Mouse (Mus musculus) spleen, adult 2 months (tissue): ENCODE data around the gene Il6ra. TPM values are rescaled to one million over a fixed set of nuclear protein-coding genes. Genes with fewer than 3 reads are reported as not detected.

ENCODE experiments used
- DNase-seq, 2 experiments: peaks; one replicate each; pipeline versions ENCODE4 v3.0.0 to v3.0.0-alpha.2; 2012 to 2021; ENCODE audit warnings: low spot score in 2 of 2, low read depth in 1 of 2
- H3K27ac ChIP-seq: fragments of 200-500 bp; 2 replicates; pipeline ENCODE4 v1.5.1; 2012; ENCODE audit warnings: low read length, inconsistent platforms; ENCODE audit not compliant: insufficient read depth
- H3K27me3 ChIP-seq: fragments of 200-500 bp; 2 replicates; pipeline ENCODE4 v1.6.1; 2012; ENCODE audit warnings: mild to moderate bottlenecking, moderate library complexity, low read length, inconsistent platforms; ENCODE audit not compliant: control insufficient read depth, insufficient read depth
- H3K36me3 ChIP-seq: fragments of 200-500 bp; 2 replicates; pipeline ENCODE4 v1.6.1; 2012; ENCODE audit warnings: mild to moderate bottlenecking, low read length, inconsistent platforms; ENCODE audit not compliant: control insufficient read depth, insufficient read depth
- H3K4me1 ChIP-seq: fragments of 200-500 bp; 2 replicates; pipeline ENCODE4 v1.6.1; 2011; ENCODE audit warnings: inconsistent platforms; ENCODE audit not compliant: control insufficient read depth, insufficient read depth, insufficient read length
- H3K4me3 ChIP-seq: fragments of 200-500 bp; 2 replicates; pipeline ENCODE4 v1.5.1; 2011; ENCODE audit warnings: mild to moderate bottlenecking, inconsistent platforms; ENCODE audit not compliant: insufficient read depth, insufficient read length; ENCODE audit errors: extremely low read depth
- CTCF ChIP-seq: fragments of 200-500 bp; IDR thresholded peaks from 2 replicates; pipeline ENCODE4 v1.5.1; 2011; ENCODE audit warnings: mild to moderate bottlenecking, inconsistent platforms; ENCODE audit not compliant: insufficient read depth, insufficient read length, insufficient replicate concordance; ENCODE audit errors: extremely low read depth
- POLR2A ChIP-seq: fragments of 200-500 bp; IDR thresholded peaks from 2 replicates; pipeline ENCODE4 v1.6.1; 2011; ENCODE audit warnings: low read depth, low read length, inconsistent platforms
- WGBS: fragments of 180-500 bp; shearing (Covaris S2); methylation state at CpG from one replicate; pipeline ENCODE4 v1.1.7; 2018; 5-methylcytosine and 5-hydroxymethylcytosine counted together
- polyA plus RNA-seq: library from polyadenylated mRNA; depleted of rRNA; stranded (reverse); fragments of >200 nt; gene quantifications from 2 replicates; pipeline ENCODE4 v1.2.3, GENCODE M21; 2012

Il6ra gene
- polyA plus RNA-seq, 1 experiment, result 21.4 TPM

DNA sequence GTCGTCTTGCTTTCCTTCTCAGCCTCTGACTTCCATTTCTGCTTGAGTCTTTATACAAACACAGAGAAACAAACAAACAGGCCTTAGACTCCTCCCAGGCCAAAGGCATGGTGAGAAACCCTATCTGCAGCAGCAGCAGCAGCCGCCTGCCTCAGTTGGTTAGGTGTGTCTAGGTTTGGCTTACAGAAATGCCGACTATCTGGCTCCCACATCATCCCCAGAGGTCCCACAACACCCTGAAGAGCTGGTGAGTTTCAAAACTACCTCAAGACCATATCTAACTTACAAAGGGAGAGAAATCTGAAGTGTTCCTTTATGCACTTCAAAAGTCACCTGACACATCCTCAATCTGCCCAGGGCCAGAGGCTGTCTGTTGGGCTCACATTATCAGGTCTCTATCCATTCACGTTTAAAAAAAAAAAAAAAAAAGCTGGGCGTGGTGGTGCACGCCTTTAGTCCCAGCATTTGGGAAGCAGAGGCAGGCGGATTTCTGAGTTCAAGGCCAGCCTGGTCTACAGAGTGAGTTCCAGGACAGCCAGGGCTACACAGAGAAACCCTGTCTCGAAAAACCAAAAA is 41.6 kb downstream of the Il6ra start:
- peaks cover 18% of the 10 kb centered on the region; the same call in 1 of the 2 replicates for H3K4me1 ChIP-seq
- DNase-seq, result no peak
- no peaks in the 10 kb centered on the region for H3K36me3 ChIP-seq
- H3K27me3 ChIP-seq, result no peaks in the 10 kb centered on the region
- H3K27ac ChIP-seq, result peak overlapping the region; percentile 82
- TF ChIP-seq CTCF (no peak), POLR2A (no peak)
- 49% methylated on average over 8 of the region's 8 CpGs for WGBS
- no peak overlapping the region for H3K4me3 ChIP-seq

DNA sequence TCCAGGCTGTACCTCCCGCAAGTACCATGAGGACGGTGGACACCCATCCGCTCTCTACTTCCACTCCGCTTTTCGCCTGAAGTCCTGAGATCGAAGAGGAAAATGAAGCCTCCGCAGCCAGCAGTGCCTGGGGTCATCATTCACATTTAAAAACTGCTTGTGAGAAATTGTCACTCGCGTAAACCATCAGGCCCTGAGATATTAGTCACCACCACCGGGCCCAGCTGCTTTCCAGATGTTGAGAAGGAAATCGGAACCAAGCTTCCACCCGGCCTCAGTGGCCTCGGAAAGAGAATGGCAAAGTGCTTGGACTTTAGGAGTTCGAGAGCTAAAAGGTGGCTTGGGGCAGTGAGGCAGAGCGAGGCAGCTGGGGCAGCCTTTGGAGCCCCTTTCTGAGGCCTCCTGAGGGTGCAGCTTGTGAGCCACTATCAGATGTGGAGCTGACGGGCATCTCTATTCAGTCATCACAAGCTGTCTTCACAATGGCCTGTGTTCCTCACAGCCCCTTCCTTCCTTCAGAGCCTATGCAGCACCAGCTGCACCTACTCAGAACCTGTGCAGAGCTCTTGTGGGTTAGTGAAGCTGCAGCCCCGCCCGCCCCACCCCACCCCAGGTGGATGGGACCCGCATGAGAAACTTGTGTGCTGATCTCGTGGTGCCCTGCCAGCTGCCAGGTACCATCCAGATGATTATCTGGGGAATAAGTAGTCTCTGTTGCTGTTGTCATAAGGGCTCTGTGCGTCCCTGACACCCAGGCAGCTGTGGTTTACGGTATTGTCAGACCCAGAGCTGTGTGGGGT is 42.3 kb downstream of the Il6ra start:
- no peak for DNase-seq
- no peaks in the 10 kb centered on the region for H3K36me3 ChIP-seq
- peak overlapping the region; percentile 82 for H3K27ac ChIP-seq
- H3K27me3 ChIP-seq, result no peaks in the 10 kb centered on the region
- peaks cover 18% of the 10 kb centered on the region; the same call in 1 of the 2 replicates for H3K4me1 ChIP-seq
- no peak overlapping the region for H3K4me3 ChIP-seq
- TF ChIP-seq CTCF (no peak), POLR2A (no peak)
- 58% methylated on average over 22 of the region's 22 CpGs for WGBS

- H3K4me1 ChIP-seq, result peaks cover 24% of the 10 kb centered on the region; the same call in 1 of the 2 replicates
- H3K36me3 ChIP-seq, result no peaks in the 10 kb centered on the region
- TF ChIP-seq POLR2A (no peak), CTCF (no peak)
- peak overlapping the region; percentile 36 for H3K27ac ChIP-seq
- 18% methylated on average over 9 of the region's 9 CpGs for WGBS
- H3K27me3 ChIP-seq, result no peaks in the 10 kb centered on the region
- DNase-seq, result peak; percentile 41 to 57
- H3K4me3 ChIP-seq, result no peak overlapping the region
Observed at GRCm38 (mm10) chr3:89869556-89869955, 43.4 kb downstream of the Il6ra start.

DNA sequence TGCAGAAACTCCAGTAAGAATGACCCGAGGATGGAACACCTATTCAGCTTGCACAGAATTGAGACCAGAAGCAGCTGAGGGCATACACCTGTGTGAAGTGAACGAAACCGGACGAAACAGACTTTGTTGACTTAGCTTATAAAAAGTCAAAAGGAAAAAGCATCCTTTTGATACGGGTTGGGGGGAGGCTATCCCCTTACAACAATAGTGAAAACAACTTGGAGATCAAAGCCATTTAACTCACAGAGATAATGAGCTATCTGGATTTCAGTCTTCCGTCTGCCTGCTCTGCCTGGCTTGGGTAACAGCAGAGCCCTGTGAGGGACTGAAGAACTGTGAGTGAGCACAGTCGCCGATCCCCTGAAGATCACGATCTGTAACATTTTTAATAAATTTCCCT is 44.0 kb downstream of the Il6ra start:
- no peaks in the 10 kb centered on the region for H3K27me3 ChIP-seq
- WGBS, result 68% methylated on average over 9 of the region's 9 CpGs
- H3K36me3 ChIP-seq, result no peaks in the 10 kb centered on the region
- DNase-seq, result no peak
- TF ChIP-seq CTCF, result no peak
- no peak for TF ChIP-seq POLR2A
- peak overlapping the region; percentile 33; the same call in 1 of the 2 replicates for H3K27ac ChIP-seq
- H3K4me3 ChIP-seq, result no peak overlapping the region
- H3K4me1 ChIP-seq, result peaks cover 23% of the 10 kb centered on the region; the same call in 1 of the 2 replicates

DNA sequence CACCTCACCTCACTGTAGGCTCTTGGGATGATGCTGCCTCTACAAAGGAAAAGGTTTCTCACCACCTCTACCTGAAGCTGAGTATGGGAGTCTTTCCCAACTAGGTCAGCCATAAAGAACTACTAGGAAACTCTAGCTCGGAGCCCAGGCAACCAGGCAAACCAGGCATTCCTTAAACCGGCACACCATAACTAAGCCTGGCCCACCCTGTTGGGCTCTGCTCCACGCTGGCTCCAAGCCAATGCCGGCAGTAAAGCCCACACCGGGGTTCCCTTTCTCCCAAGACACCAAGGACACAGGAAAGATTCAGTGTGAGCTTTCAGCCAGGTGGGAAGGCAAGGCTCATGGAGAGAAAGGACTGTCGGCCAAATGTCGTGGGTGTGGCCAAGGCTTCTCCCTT is 44.6 kb downstream of the Il6ra start:
- peaks cover 28% of the 10 kb centered on the region; the same call in 1 of the 2 replicates for H3K4me1 ChIP-seq
- no peak overlapping the region for H3K4me3 ChIP-seq
- no peaks in the 10 kb centered on the region for H3K27me3 ChIP-seq
- peak overlapping the region; percentile 7; the same call in 1 of the 2 replicates for H3K27ac ChIP-seq
- DNase-seq, result no peak
- H3K36me3 ChIP-seq, result no peaks in the 10 kb centered on the region
- no peak for TF ChIP-seq CTCF
- no peak for TF ChIP-seq POLR2A
- WGBS, result 80% methylated on average over 7 of the region's 7 CpGs

- H3K4me1 ChIP-seq, result peaks cover 28% of the 10 kb centered on the region; the same call in 1 of the 2 replicates
- H3K27me3 ChIP-seq, result no peaks in the 10 kb centered on the region
- no peak for DNase-seq
- TF ChIP-seq POLR2A (no peak), CTCF (no peak)
- no peak overlapping the region for H3K4me3 ChIP-seq
- no peaks in the 10 kb centered on the region for H3K36me3 ChIP-seq
- WGBS, result 90% methylated on average over 4 of the region's 4 CpGs
- H3K27ac ChIP-seq, result no peak overlapping the region
Observed at GRCm38 (mm10) chr3:89867651-89868050, 45.3 kb downstream of the Il6ra start.
